In genomic region chr10:80967101-80967656, GRCm38 (mm10) we compare ENCODE assay signal across 11 mouse cellular contexts. TPM values are rescaled to one million over a fixed set of nuclear protein-coding genes. Genes with fewer than 3 reads are reported as not detected.
A peak's percentile ranks its signal among the peaks of the same experiment; 100 is the strongest.
DNase-seq lines count a peak whose midpoint lies in the region; ATAC-seq and TF ChIP-seq lines count a peak whose summit lies in the region.
"Had no signal": no experiment of that assay in that cellular context is flagged by ENCODE, and none has a peak within 500 bp of the region (broad histone marks: within the 10 kb centered on the region; RNA-seq: fewer than 3 reads in every experiment).

No protein-coding gene starts in this region.

- no peak for ATAC-seq in intestine, embryonic 14.5 days (replicated peaks; ENCODE audit: low FRiP score, low TSS enrichment, low read depth)
- no peak for ATAC-seq in intestine, postnatal 0 days
- ATAC-seq in inflammation-experienced regulatory T-cells, adult 6 months: peak; percentile 82
- ATAC-seq in frontal cortex, adult (ENCODE audit: low TSS enrichment): no peak

- no peaks in the 10 kb centered on the region for H3K36me3 ChIP-seq in intestine, embryonic 14.5 days (ENCODE audit: control insufficient read depth, insufficient read depth, low read length)
- H3K36me3 ChIP-seq in intestine, postnatal 0 days (ENCODE audit: control insufficient read depth, insufficient read depth): no peaks in the 10 kb centered on the region
- H3K36me3 ChIP-seq: kidney, embryonic 15.5 days had no signal

- peaks cover 36% of the 10 kb centered on the region for H3K4me1 ChIP-seq in intestine, embryonic 14.5 days (replicated peaks; ENCODE audit: control insufficient read depth, insufficient read depth, low read length)
- H3K4me1 ChIP-seq in intestine, postnatal 0 days (replicated peaks; ENCODE audit: control insufficient read depth, insufficient read depth, low read length): peaks cover 10% of the 10 kb centered on the region; the same call in 1 of the 2 replicates

- no peak overlapping the region for H3K4me2 ChIP-seq in intestine, embryonic 14.5 days (ENCODE audit: low read length)
- no peak overlapping the region for H3K4me2 ChIP-seq in intestine, postnatal 0 days (replicated peaks; ENCODE audit: low read depth)
- H3K4me2 ChIP-seq: kidney, embryonic 15.5 days had no signal

- 48% methylated on average over 3 of the region's 3 CpGs for WGBS in intestine, embryonic 14.5 days
- 40% methylated on average over 3 of the region's 3 CpGs for WGBS in intestine, postnatal 0 days

- no peak for DNase-seq in intestine, embryonic 14.5 days (ENCODE audit: low spot score)
- peak; percentile 28 for DNase-seq in 416B (ENCODE audit: low read depth)
- DNase-seq in NIH3T3 (ENCODE audit: low read depth): peak; percentile 78
- DNase-seq in T-cell, adult 2 months (ENCODE audit: low spot score): no peak
- no peak for DNase-seq in embryo, embryonic 10 days (ENCODE audit: low spot score)
- DNase-seq: cerebellum, adult 11-12 months; liver had no signal

- no peak overlapping the region for H3K27ac ChIP-seq in intestine, embryonic 14.5 days (ENCODE audit: low read depth)
- H3K27ac ChIP-seq in intestine, postnatal 0 days (ENCODE audit: low read depth, low read length): no peak overlapping the region
- H3K27ac ChIP-seq: kidney, embryonic 15.5 days had no signal

- H3K9ac ChIP-seq in intestine, embryonic 14.5 days (ENCODE audit: low read length): 0 out of 2 replicates have a peak overlapping the region, but pooled peaks have one; percentile 10
- no peak overlapping the region for H3K9ac ChIP-seq in intestine, postnatal 0 days (ENCODE audit: low read depth, low read length)
- H3K9ac ChIP-seq: kidney, embryonic 15.5 days had no signal

- no peaks in the 10 kb centered on the region for H3K27me3 ChIP-seq in intestine, embryonic 14.5 days (replicated peaks; ENCODE audit: control insufficient read depth, insufficient read depth, low read length)
- no peaks in the 10 kb centered on the region for H3K27me3 ChIP-seq in intestine, postnatal 0 days (replicated peaks; ENCODE audit: control insufficient read depth, insufficient read depth, low read length)
- H3K27me3 ChIP-seq: kidney, embryonic 15.5 days had no signal

- no peak overlapping the region for H3K4me3 ChIP-seq in intestine, embryonic 14.5 days (ENCODE audit: low read depth, low read length)
- H3K4me3 ChIP-seq in intestine, postnatal 0 days (ENCODE audit: low read depth, low read length): no peak overlapping the region
- H3K4me3 ChIP-seq: kidney, embryonic 15.5 days had no signal

- peaks cover 4% of the 10 kb centered on the region; the same call in 1 of the 2 replicates for H3K9me3 ChIP-seq in intestine, embryonic 14.5 days (ENCODE audit: control insufficient read depth, low read length)
- H3K9me3 ChIP-seq in intestine, postnatal 0 days (ENCODE audit: control insufficient read depth): no peaks in the 10 kb centered on the region
- H3K9me3 ChIP-seq: kidney, embryonic 15.5 days had no signal

- no peak for TF ChIP-seq CTCF in intestine, postnatal 0 days (IDR thresholded peaks at IDR 0.05; ENCODE audit: low read depth)

RNA-seq across cellular contexts. Expression of gene Gadd45b, which starts 37.3 kb away (rescaled TPM):
- polyA plus RNA-seq in intestine, embryonic 14.5 days (2014; fragmentation: Nextera tagmentation; extraction: Ambion mirVana): 18.2 and 21.2 TPM in 2 replicates
- polyA plus RNA-seq in intestine, postnatal 0 days (2015; fragmentation: Nextera tagmentation; extraction: Ambion mirVana): 19.9 and 20.1 TPM in 2 replicates
- polyA plus RNA-seq in inflammation-experienced regulatory T-cells, adult 6 months (2017; shearing (Covaris generic)): 10 to 100 TPM; 26.4 to 51.5 (median 39.3) TPM

RNA-seq across cellular contexts. Expression of gene Gng7, which starts 47.6 kb away (rescaled TPM):
- polyA plus RNA-seq in intestine, embryonic 14.5 days (2014; fragmentation: Nextera tagmentation; extraction: Ambion mirVana): 4.7 and 4.8 TPM in 2 replicates
- polyA plus RNA-seq in intestine, postnatal 0 days (2015; fragmentation: Nextera tagmentation; extraction: Ambion mirVana): 0.81 and 1.2 TPM in 2 replicates
- not detected for polyA plus RNA-seq in inflammation-experienced regulatory T-cells, adult 6 months (2017; shearing (Covaris generic))

RNA-seq across cellular contexts. Expression of gene Lmnb2, which starts 49.1 kb away (rescaled TPM):
- 15.5 and 18.3 TPM in 2 replicates for polyA plus RNA-seq in intestine, embryonic 14.5 days (2014; fragmentation: Nextera tagmentation; extraction: Ambion mirVana)
- polyA plus RNA-seq in intestine, postnatal 0 days (2015; fragmentation: Nextera tagmentation; extraction: Ambion mirVana): 12.5 and 12.9 TPM in 2 replicates
- 1 to 10 TPM; 2.4 to 4.5 (median 3.5) TPM for polyA plus RNA-seq in inflammation-experienced regulatory T-cells, adult 6 months (2017; shearing (Covaris generic))

RNA-seq across cellular contexts. Expression of gene Diras1, which starts 58.3 kb away (rescaled TPM):
- polyA plus RNA-seq in intestine, embryonic 14.5 days (2014; fragmentation: Nextera tagmentation; extraction: Ambion mirVana): 0.65 and 1.0 TPM in 2 replicates
- polyA plus RNA-seq in intestine, postnatal 0 days (2015; fragmentation: Nextera tagmentation; extraction: Ambion mirVana): 0.43 and 0.91 TPM in 2 replicates
- polyA plus RNA-seq in inflammation-experienced regulatory T-cells, adult 6 months (2017; shearing (Covaris generic)): not detected

Comparison
In these comparisons a context has a peak if more than half of its experiments do, and no peak if none do; other contexts are left out.
1. DNase-seq: peak in 416B (single experiment) and NIH3T3 (single experiment); none in intestine, embryonic 14.5 days (single experiment), T-cell, adult 2 months (single experiment) and embryo, embryonic 10 days (single experiment).